Mouse (Mus musculus): Measurements from ENCODE around the gene Gatd1.
A peak's percentile ranks its signal among the peaks of the same experiment; 100 is the strongest.
"Not testable (repeated sequence)": the region's sequence is repeated elsewhere in the genome, so short reads cannot be mapped to it uniquely, and the experiment has no call there.

Gene Gatd1

DNA sequence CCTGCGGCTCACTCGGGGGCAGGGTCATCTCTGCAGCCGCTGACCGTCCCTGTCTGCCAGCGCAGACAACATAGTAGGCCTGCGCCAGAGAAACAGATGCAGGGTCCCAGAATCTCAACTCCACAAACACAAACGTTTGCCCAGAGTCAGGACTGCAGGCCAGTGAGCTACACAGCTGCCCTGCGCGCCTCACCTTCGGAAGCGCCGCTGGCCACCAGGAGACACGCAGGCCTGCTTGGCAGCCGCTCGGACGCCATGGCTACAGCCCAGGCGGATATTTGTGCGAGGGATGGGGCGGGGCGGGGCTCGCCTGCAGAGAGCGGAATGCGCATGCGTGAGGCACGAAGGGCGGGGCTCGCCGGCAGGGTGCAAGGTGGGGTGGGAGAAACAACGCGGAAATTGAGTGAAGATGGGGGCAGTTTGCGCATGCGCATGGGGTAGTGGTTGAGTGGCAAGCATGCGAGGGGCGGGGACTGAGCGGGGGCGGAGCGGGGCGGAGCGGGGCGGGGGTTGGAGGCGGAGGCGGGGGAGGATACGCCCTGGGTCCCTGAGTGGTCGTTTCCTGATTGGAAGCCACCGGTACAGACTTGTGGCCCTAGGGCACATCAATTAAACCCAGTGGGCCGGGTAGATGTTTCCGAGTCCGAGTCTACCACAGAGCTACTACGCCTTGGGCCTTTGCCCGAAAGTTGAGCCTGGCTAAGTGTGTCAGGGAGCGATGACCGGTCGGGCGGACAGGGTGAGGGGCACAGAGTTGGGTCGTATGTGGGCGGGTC, at the start of gene Gatd1:
Gene Gatd1 (minus strand): TSS at position 328 of the 776 bp plus-strand sequence.
- peak; percentile 98 for DNase-seq (ENCODE audit: low spot score)

DNA sequence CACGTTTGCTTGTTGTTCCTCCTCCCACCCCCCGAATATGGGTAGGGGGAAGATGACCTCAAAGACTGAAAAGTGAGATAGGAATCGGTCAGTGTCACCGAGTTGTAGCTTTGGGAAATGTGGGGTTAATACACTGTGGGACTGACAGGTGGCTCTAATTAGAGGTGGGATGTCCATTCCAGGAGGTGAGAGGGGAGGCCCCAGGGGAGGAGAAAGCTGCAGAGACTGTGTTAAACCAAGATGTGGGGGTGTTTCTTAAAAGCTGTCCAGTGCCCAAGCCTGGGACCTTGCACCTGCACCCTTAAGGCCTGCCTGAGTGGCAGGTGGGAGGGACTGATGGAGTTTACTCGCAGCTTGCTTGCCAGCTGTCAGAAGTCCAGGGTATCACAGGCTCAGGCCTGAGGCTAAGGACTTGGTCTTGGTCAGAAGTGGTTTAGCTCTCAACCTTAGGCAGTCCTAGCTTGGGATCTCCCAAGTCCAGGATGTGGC, 48.4 kb upstream of the Gatd1 start:
- DNase-seq (ENCODE audit: low spot score), result no peak

DNA sequence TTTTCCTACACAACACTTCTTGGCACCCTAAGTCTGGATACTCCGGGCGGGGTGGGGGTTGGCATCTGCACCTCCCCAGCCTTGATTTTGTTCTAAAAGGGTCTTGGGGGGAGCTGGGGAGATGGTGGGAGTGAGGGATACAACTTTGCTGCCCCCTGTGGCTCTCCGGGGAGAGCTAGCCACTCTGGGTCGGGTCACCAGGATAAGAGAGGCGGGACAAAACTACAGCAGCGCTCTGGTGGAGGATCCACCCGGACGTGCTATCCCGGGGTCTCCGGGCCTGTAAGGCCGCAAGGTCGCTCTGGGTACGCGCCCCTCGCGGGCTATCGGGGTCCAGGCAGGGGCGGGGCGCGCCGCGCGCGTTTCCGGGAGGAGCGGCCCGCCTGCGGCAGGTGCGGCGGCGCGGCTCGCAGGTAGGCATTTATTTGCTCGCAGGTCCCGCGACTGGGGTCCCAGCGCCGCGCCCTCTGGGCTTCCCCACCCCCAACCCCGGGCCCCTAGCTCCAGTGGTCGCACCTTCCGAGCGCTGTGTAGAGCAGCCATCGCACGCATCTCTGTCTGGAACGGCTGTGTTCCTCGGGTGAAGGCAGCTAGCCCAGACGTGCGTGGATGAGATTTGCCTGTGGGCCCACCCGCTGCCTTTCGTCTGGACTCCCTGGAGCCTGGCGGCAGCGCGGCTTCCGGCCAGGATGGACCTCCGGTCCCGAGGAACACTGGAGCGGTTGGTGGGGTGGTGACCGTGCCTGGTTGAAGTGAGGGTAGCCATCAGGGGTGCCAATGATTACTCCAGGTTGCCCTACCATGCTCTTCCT, 47.8 kb upstream of the Gatd1 start:
- no peak for DNase-seq (ENCODE audit: low spot score)

DNA sequence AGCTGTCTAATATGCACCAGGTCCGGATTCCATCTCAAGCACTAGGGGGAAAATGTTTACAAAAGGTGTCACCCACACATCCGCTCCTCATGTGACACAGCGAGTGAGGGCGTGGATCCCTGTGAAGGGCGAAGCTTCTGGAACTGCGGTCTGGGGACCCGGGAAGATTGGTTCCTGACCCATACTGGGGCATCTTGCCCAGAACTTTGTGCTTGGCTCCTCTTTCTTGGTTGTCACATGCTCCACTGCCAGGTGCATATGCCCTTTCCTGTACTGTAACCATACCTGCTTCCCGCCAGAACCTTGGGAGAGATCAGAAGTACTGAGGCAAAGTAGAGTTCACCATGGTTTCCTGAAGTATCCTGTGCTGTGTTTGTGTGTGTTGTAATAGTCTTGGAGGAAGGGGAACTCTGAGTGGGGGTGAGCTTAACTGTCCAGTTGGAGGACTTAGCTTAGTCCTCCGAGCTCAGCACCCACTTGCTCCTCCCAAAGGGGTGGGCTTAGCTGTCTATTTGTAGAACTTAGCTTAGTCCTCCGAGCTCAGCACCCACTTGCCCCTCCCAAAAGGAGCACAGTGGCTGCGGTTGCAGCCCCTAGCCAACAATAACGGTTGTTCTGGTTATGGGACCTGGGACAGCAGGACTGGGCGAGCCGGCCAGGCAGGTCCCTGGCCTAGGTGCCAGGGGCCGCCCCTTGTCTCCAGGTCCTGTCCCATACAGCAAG, 46.6 kb upstream of the Gatd1 start, which contains the start of gene Cracr2b:
Gene Cracr2b (plus strand): TSS at position 704 of the 723 bp plus-strand sequence.
- no peak for DNase-seq (ENCODE audit: low spot score)

DNA sequence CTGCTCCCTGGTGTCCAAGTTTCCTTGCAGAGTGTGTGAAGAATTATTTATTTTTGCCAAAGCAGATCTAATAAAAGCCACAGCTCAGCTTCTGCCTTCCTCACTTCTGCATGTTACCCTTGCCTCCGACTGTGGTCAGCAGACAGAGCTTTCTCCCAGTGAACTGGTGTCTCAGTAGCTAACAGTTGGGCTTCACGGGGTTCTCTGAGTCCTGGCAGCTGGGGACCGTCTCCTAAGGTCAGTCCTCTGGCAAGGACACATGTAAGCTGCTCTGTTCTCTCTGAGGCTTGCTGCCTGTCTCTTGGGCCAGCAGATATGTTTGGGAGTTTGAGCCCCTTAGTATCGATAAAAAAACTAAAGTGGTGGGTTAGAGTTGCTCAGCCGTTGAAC, 46.1 kb upstream of the Gatd1 start:
- no peak for DNase-seq (ENCODE audit: low spot score)

DNA sequence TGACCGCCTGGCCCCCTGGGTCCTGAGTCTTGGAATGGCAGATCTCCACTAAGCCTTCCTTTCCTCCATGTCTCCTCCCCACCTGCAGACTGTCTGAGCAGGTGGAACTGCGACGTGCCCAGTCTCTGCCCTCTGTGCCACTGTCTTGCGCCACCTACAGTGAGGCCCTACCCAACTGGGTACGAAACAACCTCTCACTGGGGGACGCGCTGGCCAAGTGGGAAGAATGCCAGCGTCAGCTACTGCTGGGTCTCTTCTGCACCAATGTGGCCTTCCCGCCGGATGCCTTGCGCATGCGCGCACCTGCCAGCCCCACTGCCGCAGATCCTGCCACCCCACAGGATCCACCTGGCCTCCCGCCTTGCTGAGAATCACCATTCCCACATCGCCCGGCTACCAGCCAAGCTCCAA, 45.4 kb upstream of the Gatd1 start:
- no peak for DNase-seq (ENCODE audit: low spot score)

DNA sequence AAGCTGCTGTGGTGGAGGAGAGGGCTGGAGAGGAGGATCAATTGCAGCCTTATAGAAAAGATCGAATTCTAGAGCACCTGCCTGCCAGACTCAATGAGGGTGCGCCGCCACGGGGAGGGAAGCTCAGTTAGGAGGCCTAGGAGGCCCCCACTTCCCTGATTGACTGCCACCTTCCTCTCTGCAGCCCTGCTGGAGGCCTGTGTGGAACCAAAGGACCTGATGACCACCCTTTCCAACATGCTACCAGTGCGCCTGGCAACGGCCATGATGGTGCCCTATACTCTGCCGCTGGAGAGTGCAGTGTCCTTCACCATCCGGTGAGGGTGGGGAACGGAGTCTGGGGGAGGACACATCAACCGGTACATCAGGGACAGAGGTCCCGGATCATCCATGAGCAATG, 44.7 kb upstream of the Gatd1 start:
- no peak for DNase-seq (ENCODE audit: low spot score)

DNA sequence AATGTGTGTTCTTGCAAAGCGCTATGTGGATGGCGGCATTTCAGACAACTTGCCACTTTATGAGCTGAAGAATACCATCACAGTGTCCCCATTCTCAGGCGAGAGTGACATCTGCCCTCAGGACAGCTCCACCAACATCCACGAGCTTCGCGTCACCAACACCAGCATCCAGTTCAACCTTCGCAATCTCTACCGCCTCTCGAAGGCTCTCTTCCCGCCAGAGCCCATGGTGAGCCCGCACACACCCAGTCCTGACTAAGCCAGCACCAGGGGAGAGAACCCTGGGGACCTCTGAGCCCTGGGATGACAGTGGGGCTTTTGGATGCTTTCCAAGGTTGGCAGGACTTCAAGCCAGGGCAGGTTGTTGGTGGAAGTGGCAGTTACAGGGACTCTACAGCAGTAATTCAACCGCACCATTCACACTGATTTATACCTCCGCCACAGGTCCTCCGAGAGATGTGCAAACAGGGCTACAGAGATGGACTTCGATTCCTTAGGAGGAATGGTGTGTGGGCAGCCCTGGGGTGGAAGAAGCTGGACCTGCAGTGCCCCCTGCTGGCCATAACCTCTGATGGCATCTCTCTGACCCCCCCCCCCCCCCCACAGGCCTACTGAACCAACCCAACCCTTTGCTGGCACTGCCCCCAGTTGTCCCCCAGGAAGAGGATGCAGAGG, 44.2 kb upstream of the Gatd1 start:
- no peak for DNase-seq (ENCODE audit: low spot score)

DNA sequence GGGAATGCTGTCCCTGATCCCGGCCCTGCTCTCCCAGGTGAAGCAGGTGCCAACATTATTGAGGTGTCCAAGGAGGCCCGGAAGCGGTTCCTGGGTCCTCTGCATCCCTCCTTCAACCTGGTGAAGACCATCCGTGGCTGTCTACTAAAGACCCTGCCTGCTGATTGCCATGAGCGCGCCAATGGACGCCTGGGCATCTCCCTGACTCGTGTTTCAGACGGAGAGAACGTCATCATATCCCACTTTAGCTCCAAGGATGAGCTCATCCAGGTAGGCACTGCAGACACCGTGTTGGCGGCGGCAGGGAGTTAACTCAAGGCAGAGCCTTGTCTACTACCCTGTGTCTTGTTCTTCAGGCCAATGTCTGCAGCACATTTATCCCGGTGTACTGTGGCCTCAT, 43.3 kb upstream of the Gatd1 start:
- DNase-seq (ENCODE audit: low spot score), result no peak

DNA sequence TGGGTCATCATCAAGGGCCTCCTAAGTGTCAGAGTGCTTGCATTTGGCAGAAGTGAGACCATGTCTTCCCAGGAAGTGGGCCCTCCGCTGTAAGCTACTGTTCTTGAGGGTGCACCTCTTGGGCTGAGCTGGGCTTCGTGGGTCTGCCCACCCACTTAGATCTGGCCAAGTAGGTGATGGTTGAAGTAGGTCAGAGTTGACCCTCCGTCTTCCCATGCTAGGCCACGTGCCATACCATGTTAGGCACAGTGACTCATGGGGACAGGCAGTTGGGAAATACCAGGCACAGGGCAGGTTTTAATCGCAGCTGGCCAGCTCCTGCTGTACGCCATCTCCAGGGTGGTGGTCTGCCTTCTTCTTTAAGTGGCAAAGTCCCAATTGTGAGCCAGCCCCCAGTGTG, 42.8 kb upstream of the Gatd1 start:
- DNase-seq (ENCODE audit: low spot score), result no peak

DNA sequence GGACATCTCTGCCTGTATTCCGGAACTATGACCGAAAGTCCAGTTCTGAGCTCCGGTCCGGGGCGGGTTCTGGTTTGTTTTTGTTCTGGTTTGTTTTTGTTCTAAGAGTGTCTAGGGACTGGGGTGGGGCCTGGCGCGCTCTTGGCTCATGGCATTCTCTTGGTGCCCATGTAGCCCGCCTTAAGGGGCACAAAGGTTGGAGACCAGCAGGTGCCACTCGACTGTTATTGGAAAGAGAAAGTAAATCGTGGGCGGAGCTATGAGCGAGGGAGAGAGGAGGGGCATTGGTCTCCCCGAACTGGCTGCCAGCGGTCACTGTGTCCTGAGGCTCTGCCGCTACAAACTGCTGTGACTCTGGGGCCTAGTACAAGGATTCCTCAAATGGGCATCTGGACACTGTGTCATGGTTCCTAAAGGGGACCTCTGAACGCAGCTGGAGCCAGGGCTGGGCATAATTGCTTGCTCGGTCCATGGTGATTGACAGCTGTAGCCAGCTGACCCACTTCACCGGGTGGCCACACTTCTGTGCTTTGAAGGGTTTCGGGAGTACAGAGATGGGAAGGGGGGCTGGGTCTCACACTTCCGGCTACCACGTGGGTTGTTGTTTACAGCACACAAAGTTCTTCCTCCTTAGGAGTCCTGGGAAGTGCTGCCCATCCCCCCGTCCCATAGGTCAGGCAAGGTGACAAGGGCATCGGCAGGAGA, 41.8 kb upstream of the Gatd1 start:
- no peak for DNase-seq (ENCODE audit: low spot score)

DNA sequence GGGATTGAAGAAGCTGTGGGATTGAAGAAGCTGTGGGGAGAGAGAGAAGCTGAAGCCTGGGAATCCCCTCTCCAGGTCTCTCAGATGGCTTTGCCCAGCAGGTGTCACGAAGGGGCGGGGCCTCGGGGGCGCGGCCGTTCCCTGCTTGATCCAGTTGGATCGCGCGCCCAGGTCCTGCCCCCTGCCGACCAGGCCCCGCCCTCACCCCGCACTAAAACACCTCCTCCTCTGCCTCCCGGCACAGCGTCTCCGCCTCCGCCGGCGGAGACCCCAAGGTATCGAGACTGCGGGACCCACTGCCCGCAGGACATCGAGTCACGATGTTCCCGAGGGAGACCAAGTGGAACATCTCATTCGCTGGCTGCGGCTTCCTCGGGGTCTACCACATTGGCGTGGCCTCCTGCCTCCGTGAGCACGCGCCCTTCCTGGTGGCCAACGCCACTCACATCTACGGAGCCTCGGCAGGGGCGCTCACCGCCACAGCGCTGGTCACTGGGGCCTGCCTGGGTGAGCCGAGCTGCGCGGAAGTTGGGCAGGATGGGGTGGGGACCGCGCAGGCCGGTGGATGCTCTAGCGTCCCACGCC, 41.1 kb upstream of the Gatd1 start, which contains the start of gene Pnpla2:
Gene Pnpla2 (plus strand): TSS at position 232 of the 585 bp plus-strand sequence.
- DNase-seq (ENCODE audit: low spot score), result peak; percentile 85

DNA sequence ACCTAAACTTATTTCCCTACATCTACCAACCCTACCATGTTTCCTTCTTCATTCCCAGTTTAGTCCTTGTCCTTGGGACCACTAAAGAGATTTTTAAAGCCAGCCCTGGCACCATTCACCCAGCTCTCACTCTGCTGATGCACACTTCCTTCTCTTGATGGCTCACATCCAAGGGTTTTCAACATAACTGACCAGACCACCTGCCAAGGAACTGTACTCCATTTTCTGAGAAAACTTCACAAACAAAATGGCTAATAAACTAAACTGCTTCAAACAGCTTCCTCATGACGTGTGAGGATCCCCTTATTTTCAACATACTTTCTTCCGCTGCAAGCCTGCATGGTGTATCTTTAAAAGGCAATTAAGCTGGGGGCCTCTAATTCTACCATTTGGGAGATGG, 39.7 kb upstream of the Gatd1 start:
- no peak for DNase-seq (ENCODE audit: low spot score)

DNA sequence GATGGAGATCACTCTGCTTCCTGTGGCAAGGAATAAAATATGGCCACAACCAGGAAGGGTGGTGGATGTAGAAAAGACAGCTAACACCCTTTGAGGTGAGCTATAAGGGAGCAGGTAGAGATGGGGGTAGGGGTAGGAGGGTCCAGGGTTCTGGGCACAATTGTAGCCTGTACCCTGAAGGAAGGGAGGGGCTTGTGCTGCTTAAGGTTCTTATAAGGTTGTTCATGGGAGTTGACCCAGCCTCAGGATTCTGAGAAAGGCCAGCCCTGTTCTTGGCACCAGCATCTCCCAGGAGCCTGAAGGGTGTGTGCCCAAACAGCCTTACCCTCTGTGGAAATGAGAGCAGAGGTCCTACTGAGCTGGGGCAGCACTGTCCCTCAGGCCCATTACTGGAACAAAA, 38.0 kb upstream of the Gatd1 start:
- DNase-seq (ENCODE audit: low spot score), result no peak

DNA sequence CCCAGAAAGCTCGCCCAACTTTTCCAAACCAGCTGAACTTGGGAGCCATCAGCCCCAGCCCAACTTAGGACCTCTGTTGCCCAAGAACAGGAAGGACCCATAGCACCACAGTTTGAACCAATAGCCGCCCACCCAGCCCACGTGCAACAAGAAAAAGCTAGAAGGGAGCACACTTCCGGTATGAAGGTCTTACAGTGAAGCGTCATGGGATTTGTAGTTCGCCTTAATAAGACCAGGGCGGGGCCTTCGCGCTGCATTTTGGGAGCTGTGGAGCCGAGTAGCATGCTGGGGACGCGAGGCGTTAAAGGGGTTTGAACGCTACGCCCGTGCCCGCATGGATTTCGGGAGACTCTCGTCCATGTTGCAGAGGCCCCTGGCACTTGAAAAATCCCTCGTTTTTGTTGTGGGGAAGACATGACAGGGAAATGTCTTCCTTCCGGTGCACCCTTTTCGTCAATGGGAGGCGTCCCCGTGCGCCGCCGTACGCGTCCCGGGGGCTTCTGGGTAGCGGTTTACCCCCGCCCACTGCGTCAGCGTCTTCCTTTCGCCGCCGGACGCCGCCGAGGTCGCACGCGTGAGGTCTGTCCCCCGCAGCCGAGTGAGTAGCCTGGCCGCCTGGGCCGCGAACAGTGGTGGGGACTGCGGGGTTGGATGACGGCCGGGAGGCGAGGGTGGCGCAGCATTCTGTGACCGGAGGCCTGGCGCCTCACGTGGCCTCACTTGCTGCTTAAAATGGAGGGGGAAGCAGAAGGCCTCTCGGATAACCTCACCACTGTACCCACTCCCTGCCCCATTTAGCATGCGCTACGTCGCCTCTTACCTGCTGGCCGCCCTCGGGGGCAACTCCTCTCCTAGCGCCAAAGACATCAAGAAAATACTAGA, 33.4 kb upstream of the Gatd1 start, which contains the start of gene Rplp2:
Gene Rplp2 (plus strand): TSS at position 261 of the 882 bp plus-strand sequence.
- peak; percentile 87 for DNase-seq (ENCODE audit: low spot score)

DNA sequence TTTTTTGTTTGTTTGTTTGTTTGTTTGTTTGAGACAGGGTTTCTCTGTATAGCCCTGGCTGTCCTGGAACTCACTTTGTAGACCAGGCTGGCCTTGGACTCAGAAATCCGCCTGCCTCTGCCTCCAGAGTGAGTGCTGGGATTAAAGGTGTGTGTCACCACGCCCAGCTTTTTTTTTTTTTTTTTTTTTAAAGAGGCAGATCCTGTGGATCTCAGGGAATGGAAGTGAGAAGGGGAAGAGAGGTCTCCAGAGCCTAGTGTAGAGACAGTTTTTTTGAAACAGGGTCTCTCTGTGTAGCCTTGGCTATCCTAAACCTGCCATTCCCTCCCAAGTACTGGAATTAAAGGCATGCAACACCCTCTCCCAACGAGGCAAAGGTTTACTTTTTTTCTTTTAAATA, 32.4 kb upstream of the Gatd1 start:
- DNase-seq (ENCODE audit: low spot score), result not testable (repeated sequence)

DNA sequence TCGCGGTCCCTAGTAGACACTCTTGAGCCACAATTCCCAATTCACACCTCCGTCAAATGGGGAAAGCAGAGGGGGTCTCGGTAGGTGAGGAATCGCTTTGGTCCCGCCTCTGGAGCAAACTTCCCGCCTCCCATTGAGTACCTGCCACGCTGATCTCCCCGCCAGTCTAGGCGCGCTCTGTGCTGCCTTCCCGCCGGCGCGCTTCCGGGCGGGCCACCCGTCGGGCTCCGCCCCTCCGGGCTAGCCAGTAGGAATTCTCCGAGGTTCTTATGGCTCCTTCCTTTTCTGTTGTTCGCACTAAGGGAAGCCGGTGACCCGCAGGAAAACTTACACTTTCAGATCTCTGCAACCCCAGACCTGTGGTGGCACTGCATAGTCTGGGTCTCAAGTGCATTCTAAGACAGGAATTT, 29.9 kb upstream of the Gatd1 start, which contains the start of gene Pidd1:
Gene Pidd1 (minus strand): TSS at position 198 of the 410 bp plus-strand sequence.
- DNase-seq (ENCODE audit: low spot score), result no peak

DNA sequence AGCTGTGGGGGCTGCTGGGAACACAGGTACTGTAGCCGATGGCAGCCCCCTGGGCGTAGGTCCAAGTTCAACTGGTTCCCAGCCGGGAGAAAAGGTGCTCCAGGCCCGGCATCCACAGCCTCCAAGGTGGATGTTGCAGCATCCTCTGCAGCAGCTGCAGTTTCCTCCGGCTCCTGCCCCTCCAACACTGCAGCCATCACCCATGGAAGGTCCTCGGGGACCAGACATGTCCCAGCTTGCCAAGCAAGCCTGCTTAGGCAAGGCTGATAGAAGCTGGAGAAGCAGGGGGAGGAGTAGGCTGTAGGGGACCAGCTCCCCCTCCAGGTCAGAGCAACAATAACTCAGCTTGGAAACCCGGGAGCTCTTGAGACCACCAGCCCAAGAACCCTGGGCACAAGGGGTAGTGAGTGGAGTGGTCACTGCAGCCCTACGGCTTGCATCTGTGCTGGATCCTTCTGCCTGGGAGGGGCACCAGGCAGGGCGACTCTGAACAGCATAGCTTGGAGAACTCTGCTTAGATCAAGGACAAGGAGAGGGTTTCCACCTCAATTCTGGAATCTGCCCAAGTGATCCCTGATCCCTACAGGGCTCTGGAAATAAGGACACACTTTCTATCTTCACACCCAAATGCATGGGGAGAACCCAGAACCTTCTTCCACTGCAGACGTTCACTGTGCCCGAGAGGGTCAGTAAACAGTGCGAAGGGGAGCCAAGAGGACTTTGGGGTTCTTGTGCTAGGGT, 29.3 kb upstream of the Gatd1 start:
- no peak for DNase-seq (ENCODE audit: low spot score)

DNA sequence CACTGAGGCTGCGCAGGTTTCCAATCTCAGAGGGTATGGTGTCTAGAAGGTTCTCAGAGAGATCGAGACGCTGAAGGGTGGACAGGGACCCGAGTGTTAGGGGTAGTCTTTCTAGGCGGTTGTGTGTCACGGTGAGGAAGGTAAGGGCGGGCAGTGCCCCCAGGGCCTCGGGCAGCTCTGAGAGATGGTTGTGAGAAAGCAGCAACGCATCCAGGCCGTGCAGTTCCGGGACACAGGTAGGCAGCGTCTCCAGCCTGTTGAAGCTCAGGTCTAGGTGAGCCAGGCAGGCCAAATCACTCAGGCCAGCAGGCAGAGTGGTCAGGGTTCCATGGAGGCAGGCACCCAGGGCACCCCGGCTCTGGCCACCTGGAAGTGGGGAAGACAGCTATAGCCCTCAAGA, 28.3 kb upstream of the Gatd1 start:
- no peak for DNase-seq (ENCODE audit: low spot score)

Measured in ovary, postnatal 10 days (tissue).